Mouse (Mus musculus) small intestine, adult 2 months (tissue): Measurements from ENCODE around the gene Tmem110.

Source experiments
- CTCF ChIP-seq: fragments of 200-500 bp; IDR thresholded peaks from 2 replicates; pipeline ENCODE4 v1.5.1; 2012; ENCODE audit warnings: low read depth, mild to moderate bottlenecking, control low read depth, inconsistent platforms, low read length, moderate library complexity, mixed read lengths; ENCODE audit not compliant: insufficient replicate concordance, insufficient read length; ENCODE audit errors: extremely low read depth
- POLR2A ChIP-seq: fragments of 200-500 bp; IDR thresholded peaks from 2 replicates; pipeline ENCODE4 v1.6.1; 2012; ENCODE audit warnings: low read depth, mild to moderate bottlenecking, control low read depth, inconsistent platforms, low read length, moderate library complexity

DNA sequence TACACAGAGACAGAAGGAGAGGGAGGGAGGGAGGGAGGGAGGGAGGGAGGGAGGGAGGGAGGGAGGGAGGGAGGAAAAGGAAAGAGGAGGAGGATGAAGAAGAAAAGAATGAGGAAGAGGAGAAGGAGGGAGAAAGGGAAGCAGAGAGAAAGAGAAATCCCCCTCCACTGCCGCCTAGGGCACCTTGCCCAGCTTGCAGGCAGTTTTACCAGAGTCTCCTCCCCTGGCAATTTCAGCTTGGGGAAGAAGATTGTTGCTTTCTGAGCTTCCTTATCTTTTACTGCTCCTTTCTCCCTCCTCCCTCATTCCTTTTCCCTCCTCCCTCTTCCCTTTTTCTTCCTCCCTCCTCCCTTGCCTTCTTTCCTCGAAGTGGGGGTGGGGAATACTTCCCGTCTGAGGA lies 77.6 kb downstream of the Tmem110 start:
- no peak for TF ChIP-seq CTCF
- TF ChIP-seq POLR2A = no peak
